Mouse (Mus musculus) megakaryocyte, embryonic 14.5 days (primary cell): ENCODE data around the gene Psapl1.

Experiments used
- FLI1 ChIP-seq: IDR thresholded peaks from 2 replicates; pipeline ENCODE4 v1.6.1; 2012; ENCODE audit warnings: low read length, inconsistent platforms, mixed read lengths
- GATA1 ChIP-seq: IDR thresholded peaks from 3 replicates; pipeline ENCODE4 v1.6.1; 2012; ENCODE audit warnings: mixed read lengths, low read length, inconsistent platforms, borderline replicate concordance

GRCm38 (mm10) chr5:36178215-36178614, 25.6 kb upstream of the Psapl1 start:
- TF ChIP-seq FLI1, result no peak
- no peak for TF ChIP-seq GATA1
